Mouse (Mus musculus): ENCODE measurements at regions not wholly inside any gene's neighbourhood (a gene's known extent, or its start where the extent isn't known, plus 50 kb on each side); places are given as distances from the start of the nearest gene placed in this dataset.

GRCm38 (mm10) chr12:77756021-77756420, 438.0 kb upstream of the Gm6657 start:
- Histone ChIP-seq H3K4me2 (ENCODE audit: low read depth, low read length) (no peak overlapping the region), H3K36me3 (ENCODE audit: control insufficient read depth, insufficient read depth, low read length) (no peaks in the 10 kb centered on the region)

GRCm38 (mm10) chr12:77760976-77761375, 433.1 kb upstream of the Gm6657 start:
- WGBS, result 86% methylated on average over 3 of the region's 3 CpGs
- H3K9me3 ChIP-seq (ENCODE audit: control insufficient read depth, low read length), result no peaks in the 10 kb centered on the region
- no peaks in the 10 kb centered on the region for H3K27me3 ChIP-seq (ENCODE audit: control insufficient read depth, insufficient read depth, low read length)
- H3K9ac ChIP-seq (replicated peaks; ENCODE audit: low read depth, low read length), result no peak overlapping the region
- no peak overlapping the region for H3K4me2 ChIP-seq (ENCODE audit: low read depth, low read length)
- H3K4me3 ChIP-seq (ENCODE audit: low read depth, low read length), result no peak overlapping the region
- no peak overlapping the region for H3K27ac ChIP-seq (ENCODE audit: low read depth, low read length)
- H3K36me3 ChIP-seq (ENCODE audit: control insufficient read depth, insufficient read depth, low read length), result no peaks in the 10 kb centered on the region
- H3K4me1 ChIP-seq (ENCODE audit: control insufficient read depth, insufficient read depth, low read length), result no peaks in the 10 kb centered on the region
- no peak for ATAC-seq (ENCODE audit: low read depth)

More at GRCm38 (mm10) chr12:77756021-77756420, 438.0 kb upstream of the Gm6657 start:
- Histone ChIP-seq H3K9ac (replicated peaks; ENCODE audit: low read depth, low read length) (no peak overlapping the region), H3K27ac (ENCODE audit: low read depth, low read length) (no peak overlapping the region), H3K9me3 (ENCODE audit: control insufficient read depth, low read length) (no peaks in the 10 kb centered on the region), H3K4me3 (ENCODE audit: low read depth, low read length) (no peak overlapping the region), H3K27me3 (ENCODE audit: control insufficient read depth, insufficient read depth, low read length) (no peaks in the 10 kb centered on the region), H3K4me1 (ENCODE audit: control insufficient read depth, insufficient read depth, low read length) (no peaks in the 10 kb centered on the region)
- WGBS, result 83% methylated on average over 7 of the region's 7 CpGs
- no peak for ATAC-seq (ENCODE audit: low read depth)

GRCm38 (mm10) chr12:77776011-77776546, 418.0 kb upstream of the Gm6657 start:
- H3K27me3 ChIP-seq (ENCODE audit: control insufficient read depth, insufficient read depth, low read length), result no peaks in the 10 kb centered on the region
- H3K4me3 ChIP-seq (ENCODE audit: low read depth, low read length), result no peak overlapping the region
- H3K9ac ChIP-seq (replicated peaks; ENCODE audit: low read depth, low read length), result no peak overlapping the region
- H3K4me2 ChIP-seq (ENCODE audit: low read depth, low read length), result no peak overlapping the region
- H3K9me3 ChIP-seq (ENCODE audit: control insufficient read depth, low read length), result no peaks in the 10 kb centered on the region
- peak; percentile 61; the same call in 1 of the 2 replicates for ATAC-seq (ENCODE audit: low read depth)
- WGBS, result 45% methylated on average over 6 of the region's 6 CpGs
- no peak overlapping the region for H3K27ac ChIP-seq (ENCODE audit: low read depth, low read length)
- H3K36me3 ChIP-seq (ENCODE audit: control insufficient read depth, insufficient read depth, low read length), result no peaks in the 10 kb centered on the region
- H3K4me1 ChIP-seq (ENCODE audit: control insufficient read depth, insufficient read depth, low read length), result peaks cover 12% of the 10 kb centered on the region; the same call in 1 of the 2 replicates

- Histone ChIP-seq H3K36me3 (ENCODE audit: control insufficient read depth, insufficient read depth, low read length) (no peaks in the 10 kb centered on the region), H3K9ac (replicated peaks; ENCODE audit: low read depth, low read length) (no peak overlapping the region), H3K9me3 (ENCODE audit: control insufficient read depth, low read length) (no peaks in the 10 kb centered on the region), H3K27me3 (ENCODE audit: control insufficient read depth, insufficient read depth, low read length) (no peaks in the 10 kb centered on the region), H3K4me3 (ENCODE audit: low read depth, low read length) (no peak overlapping the region), H3K4me1 (ENCODE audit: control insufficient read depth, insufficient read depth, low read length) (peaks cover 14% of the 10 kb centered on the region; the same call in 1 of the 2 replicates), H3K4me2 (ENCODE audit: low read depth, low read length) (no peak overlapping the region), H3K27ac (ENCODE audit: low read depth, low read length) (no peak overlapping the region)
- WGBS, result 81% methylated on average over 8 of the region's 8 CpGs
- no peak for ATAC-seq (ENCODE audit: low read depth)
These were observed 417.3 kb upstream of the Gm6657 start for GRCm38 (mm10) chr12:77776755-77777154.

- H3K4me3 ChIP-seq (ENCODE audit: low read depth, low read length), result no peak overlapping the region
- no peaks in the 10 kb centered on the region for H3K9me3 ChIP-seq (ENCODE audit: control insufficient read depth, low read length)
- H3K4me1 ChIP-seq (ENCODE audit: control insufficient read depth, insufficient read depth, low read length), result peaks cover 14% of the 10 kb centered on the region; the same call in 1 of the 2 replicates
- no peak overlapping the region for H3K9ac ChIP-seq (replicated peaks; ENCODE audit: low read depth, low read length)
- no peak overlapping the region; the same call in 1 of the 2 replicates for H3K4me2 ChIP-seq (ENCODE audit: low read depth, low read length)
- no peaks in the 10 kb centered on the region for H3K36me3 ChIP-seq (ENCODE audit: control insufficient read depth, insufficient read depth, low read length)
- ATAC-seq (ENCODE audit: low read depth), result peak; percentile 65
- no peak overlapping the region; the same call in 1 of the 2 replicates for H3K27ac ChIP-seq (ENCODE audit: low read depth, low read length)
- H3K27me3 ChIP-seq (ENCODE audit: control insufficient read depth, insufficient read depth, low read length), result no peaks in the 10 kb centered on the region
- WGBS, result 36% methylated on average over 20 of the region's 20 CpGs
These were observed 412.9 kb upstream of the Gm6657 start for GRCm38 (mm10) chr12:77780885-77781698.

- 53% methylated on average over 9 of the region's 9 CpGs for WGBS
- Histone ChIP-seq H3K4me3 (ENCODE audit: low read depth, low read length) (no peak overlapping the region), H3K36me3 (ENCODE audit: control insufficient read depth, insufficient read depth, low read length) (no peaks in the 10 kb centered on the region), H3K4me1 (ENCODE audit: control insufficient read depth, insufficient read depth, low read length) (peaks cover 7% of the 10 kb centered on the region; the same call in 1 of the 2 replicates), H3K27ac (ENCODE audit: low read depth, low read length) (no peak overlapping the region), H3K9ac (replicated peaks; ENCODE audit: low read depth, low read length) (no peak overlapping the region), H3K9me3 (ENCODE audit: control insufficient read depth, low read length) (no peaks in the 10 kb centered on the region), H3K4me2 (ENCODE audit: low read depth, low read length) (no peak overlapping the region), H3K27me3 (ENCODE audit: control insufficient read depth, insufficient read depth, low read length) (no peaks in the 10 kb centered on the region)
- no peak for ATAC-seq (ENCODE audit: low read depth)
These were observed 410.1 kb upstream of the Gm6657 start for GRCm38 (mm10) chr12:77783909-77784308.

GRCm38 (mm10) chr12:77785647-77786046, 408.4 kb upstream of the Gm6657 start:
- H3K36me3 ChIP-seq (ENCODE audit: control insufficient read depth, insufficient read depth, low read length), result no peaks in the 10 kb centered on the region
- peaks cover 13% of the 10 kb centered on the region; the same call in 1 of the 2 replicates for H3K4me1 ChIP-seq (ENCODE audit: control insufficient read depth, insufficient read depth, low read length)
- H3K27me3 ChIP-seq (ENCODE audit: control insufficient read depth, insufficient read depth, low read length), result no peaks in the 10 kb centered on the region
- WGBS, result 83% methylated on average over 6 of the region's 6 CpGs
- no peaks in the 10 kb centered on the region for H3K9me3 ChIP-seq (ENCODE audit: control insufficient read depth, low read length)
- no peak overlapping the region for H3K4me2 ChIP-seq (ENCODE audit: low read depth, low read length)
- no peak overlapping the region for H3K9ac ChIP-seq (replicated peaks; ENCODE audit: low read depth, low read length)
- H3K4me3 ChIP-seq (ENCODE audit: low read depth, low read length), result no peak overlapping the region
- H3K27ac ChIP-seq (ENCODE audit: low read depth, low read length), result no peak overlapping the region
- no peak for ATAC-seq (ENCODE audit: low read depth)

GRCm38 (mm10) chr12:77786678-77787077, 407.4 kb upstream of the Gm6657 start:
- Histone ChIP-seq H3K4me2 (ENCODE audit: low read depth, low read length) (no peak overlapping the region), H3K4me3 (ENCODE audit: low read depth, low read length) (no peak overlapping the region)

GRCm38 (mm10) chr12:77788273-77788672, 405.8 kb upstream of the Gm6657 start:
- no peaks in the 10 kb centered on the region for H3K36me3 ChIP-seq (ENCODE audit: control insufficient read depth, insufficient read depth, low read length)
- H3K9me3 ChIP-seq (ENCODE audit: control insufficient read depth, low read length), result no peaks in the 10 kb centered on the region
- ATAC-seq (ENCODE audit: low read depth), result no peak
- no peak overlapping the region for H3K4me2 ChIP-seq (ENCODE audit: low read depth, low read length)
- no peaks in the 10 kb centered on the region for H3K27me3 ChIP-seq (ENCODE audit: control insufficient read depth, insufficient read depth, low read length)
- 66% methylated on average over 2 of the region's 2 CpGs for whole genome bisulfite sequencing
- H3K4me1 ChIP-seq (ENCODE audit: control insufficient read depth, insufficient read depth, low read length), result peaks cover 7% of the 10 kb centered on the region; the same call in 1 of the 2 replicates
- no peak overlapping the region for H3K4me3 ChIP-seq (ENCODE audit: low read depth, low read length)
- no peak overlapping the region for H3K27ac ChIP-seq (ENCODE audit: low read depth, low read length)
- no peak overlapping the region for H3K9ac ChIP-seq (replicated peaks; ENCODE audit: low read depth, low read length)

More at GRCm38 (mm10) chr12:77786678-77787077, 407.4 kb upstream of the Gm6657 start:
- no peak overlapping the region for H3K9ac ChIP-seq (replicated peaks; ENCODE audit: low read depth, low read length)
- WGBS, result 59% methylated on average over 4 of the region's 4 CpGs
- H3K36me3 ChIP-seq (ENCODE audit: control insufficient read depth, insufficient read depth, low read length), result no peaks in the 10 kb centered on the region
- H3K4me1 ChIP-seq (ENCODE audit: control insufficient read depth, insufficient read depth, low read length), result peaks cover 7% of the 10 kb centered on the region; the same call in 1 of the 2 replicates
- ATAC-seq (ENCODE audit: low read depth), result no peak
- no peaks in the 10 kb centered on the region for H3K27me3 ChIP-seq (ENCODE audit: control insufficient read depth, insufficient read depth, low read length)
- no peaks in the 10 kb centered on the region for H3K9me3 ChIP-seq (ENCODE audit: control insufficient read depth, low read length)
- H3K27ac ChIP-seq (ENCODE audit: low read depth, low read length), result no peak overlapping the region

All from neural tube, embryonic 14.5 days (tissue).